Mouse (Mus musculus) lung, adult 18-20 months (tissue): ENCODE results near the gene Tacstd2.
"Not testable (repeated sequence)": the region's sequence is repeated elsewhere in the genome, so short reads cannot be mapped to it uniquely, and the experiment has no call there.

Experiments used
- DNase-seq, 2 experiments: peaks; one replicate each; pipeline ENCODE4 v3.0.0; 2022; ENCODE audit warnings: mixed read lengths in 2 of 2

Tacstd2 gene

DNA sequence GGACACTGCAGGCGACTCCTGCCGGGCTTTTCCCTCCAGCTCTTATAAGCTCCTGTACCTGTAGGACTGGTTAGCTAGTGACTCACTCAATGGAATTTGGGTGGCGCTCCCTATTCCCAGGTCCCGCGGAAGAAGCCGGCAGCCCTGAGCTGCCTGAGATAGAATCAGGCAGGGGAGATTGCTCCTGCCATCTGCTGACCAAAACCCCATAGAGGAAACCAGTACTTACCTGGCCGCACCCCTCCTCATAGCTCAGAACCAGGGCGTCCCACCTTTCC lies at the start of gene Tacstd2:
Gene Tacstd2 (minus strand): TSS at position 20 of the 278 bp plus-strand sequence.
- DNase-seq: peak; percentile 54 to 76

- DNase-seq: no peak
Observed at GRCm38 (mm10) chr6:67566270-67566669, 30.7 kb upstream of the Tacstd2 start.

- no peak for DNase-seq
Observed at GRCm38 (mm10) chr6:67555376-67555775, 19.8 kb upstream of the Tacstd2 start.

- DNase-seq: peak in 1 of 2 experiments; percentile 13
Observed at GRCm38 (mm10) chr6:67549550-67549949, 14.0 kb upstream of the Tacstd2 start.

- peak; percentile 47 to 58 for DNase-seq
Observed at GRCm38 (mm10) chr6:67535005-67535776, 405 bp downstream of the Tacstd2 start.

GRCm38 (mm10) chr6:67534191-67535004 lies 1.2 kb downstream of the Tacstd2 start:
- peak; percentile 7 for DNase-seq

- DNase-seq: peak; percentile 82 to 91
Observed at GRCm38 (mm10) chr6:67532665-67533440, 2.7 kb downstream of the Tacstd2 start.

- DNase-seq: no peak
Observed at GRCm38 (mm10) chr6:67531822-67532162, 3.8 kb downstream of the Tacstd2 start.

DNA sequence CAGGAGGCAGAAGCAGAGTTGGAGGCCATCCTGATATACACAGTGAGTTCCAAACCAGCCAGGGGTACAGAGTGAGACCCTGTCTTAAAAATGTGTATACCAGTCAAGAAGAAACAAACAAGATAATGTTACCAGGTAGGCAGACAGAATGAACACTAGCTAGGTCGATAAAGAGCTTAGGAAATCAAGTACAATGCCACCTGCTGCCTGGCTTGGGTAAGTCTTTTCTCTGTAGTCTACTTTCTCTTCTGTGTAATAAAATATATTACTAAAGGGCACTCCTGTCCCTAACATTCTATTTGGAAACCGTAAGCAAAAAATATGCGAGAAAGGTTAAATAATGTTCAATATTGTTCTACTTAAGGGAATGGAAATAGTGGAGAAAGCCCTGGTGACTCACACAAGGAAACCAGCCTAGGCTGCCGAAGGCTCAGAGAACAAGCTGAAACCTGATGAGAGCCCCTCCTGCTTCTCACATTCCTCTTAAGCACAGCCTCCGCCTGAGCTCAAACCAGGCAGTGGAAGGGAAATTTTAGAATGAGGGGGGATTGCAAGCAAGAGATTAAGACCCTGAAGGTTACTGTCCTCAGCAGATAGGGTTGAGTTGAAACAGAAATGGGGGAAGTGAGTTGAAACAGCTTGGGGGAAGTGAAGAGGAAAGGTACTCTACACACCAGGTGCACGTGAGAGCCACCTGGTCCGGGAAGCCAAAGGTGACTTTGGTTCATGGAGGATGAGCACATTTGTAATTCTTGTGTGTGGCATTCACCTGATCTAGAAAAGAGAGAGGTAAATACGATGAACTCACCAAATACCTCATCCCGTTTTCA lies 4.4 kb downstream of the Tacstd2 start:
- DNase-seq: peak; percentile 19 to 38

DNA sequence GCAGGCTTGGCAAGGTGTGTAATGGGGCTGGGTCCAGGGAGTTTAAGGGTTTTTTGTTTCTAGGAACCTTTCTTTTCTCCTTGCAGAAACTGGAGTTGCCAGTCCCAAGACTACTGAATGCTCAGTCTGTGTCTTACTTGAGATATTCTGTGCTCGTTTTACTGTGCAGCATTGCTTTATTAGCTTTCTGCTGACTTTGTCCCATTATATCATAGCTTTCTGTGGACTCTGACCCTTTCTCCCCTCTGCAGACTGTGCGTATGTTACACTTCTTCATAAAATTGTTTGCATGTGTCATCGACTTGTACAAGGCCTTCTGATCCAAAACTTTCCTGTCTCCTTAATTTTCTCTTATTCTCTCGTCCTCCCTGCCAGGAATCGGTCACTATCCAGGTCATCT lies 9.2 kb downstream of the Tacstd2 start:
- DNase-seq: no peak

DNA sequence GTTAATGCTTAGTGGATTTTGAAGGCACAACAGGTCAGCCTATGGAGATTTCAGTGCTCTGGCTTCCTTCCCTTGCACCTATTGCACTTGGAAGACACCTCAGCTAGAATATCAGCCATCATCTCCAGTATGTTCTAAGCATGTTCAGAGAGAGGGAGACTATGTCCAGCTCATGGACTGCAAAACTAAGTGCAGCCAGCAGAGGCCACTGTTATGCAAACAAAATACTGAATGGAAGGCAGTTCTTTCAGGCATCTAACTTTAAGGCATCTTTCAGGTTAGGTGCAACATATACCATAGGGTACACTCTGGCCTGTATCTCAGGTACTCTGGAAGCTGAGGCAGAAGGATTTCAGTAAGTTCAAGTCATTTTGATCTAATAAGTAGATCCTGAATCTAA lies 24.8 kb downstream of the Tacstd2 start:
- peak; percentile 43 to 57 for DNase-seq

DNA sequence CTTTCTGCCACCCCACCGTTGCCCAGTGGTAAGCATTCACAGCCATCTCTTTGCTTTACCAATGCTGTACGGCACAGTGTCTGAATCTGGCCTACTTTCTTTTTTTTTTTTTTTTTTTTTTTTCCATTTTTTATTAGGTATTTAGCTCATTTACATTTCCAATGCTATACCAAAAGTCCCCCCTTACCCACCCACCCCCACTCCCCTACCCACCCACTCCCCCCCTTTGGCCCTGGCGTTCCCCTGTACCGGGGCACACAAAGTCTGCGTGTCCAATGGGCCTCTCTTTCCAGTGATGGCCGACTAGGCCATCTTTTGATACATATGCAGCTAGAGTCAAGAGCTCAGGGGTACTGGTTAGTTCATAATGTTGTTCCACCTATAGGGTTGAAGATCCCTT lies 33.7 kb downstream of the Tacstd2 start:
- DNase-seq: not testable (repeated sequence)

GRCm38 (mm10) chr6:67491755-67492154 lies 43.8 kb downstream of the Tacstd2 start, which contains the start of gene Il23r:
Gene Il23r (minus strand): TSS chr6:67491855.
- no peak for DNase-seq
